Mouse (Mus musculus): ENCODE results near the gene Gm20894. TPM values are rescaled to one million over a fixed set of nuclear protein-coding genes. Genes with fewer than 3 reads are reported as not detected.
"Not testable (repeated sequence)": the region's sequence is repeated elsewhere in the genome, so short reads cannot be mapped to it uniquely, and the experiment has no call there.

Gene Gm20894
- not detected for total RNA-seq (2022)

GRCm38 (mm10) chrY:28271412-28271811, at the start of gene Gm20894:
Gene Gm20894 (minus strand): TSS chrY:28271512.
- not testable (repeated sequence) for DNase-seq (ENCODE audit: low spot score in 2 of 2)

Measured in left cerebral cortex, adult 8-10 months (tissue).